Mouse (Mus musculus) liver, embryonic 13.5 days (tissue): ENCODE data around the gene Lrrc17. TPM values are rescaled to one million over a fixed set of nuclear protein-coding genes. Genes with fewer than 3 reads are reported as not detected.
"Not testable (repeated sequence)": the region's sequence is repeated elsewhere in the genome, so short reads cannot be mapped to it uniquely, and the experiment has no call there.

ENCODE experiments used
- ATAC-seq: fragments of 200-750 bp; cut with Nextera tagmentation; 2 replicates; pipeline ENCODE4 v1.8.0; 2017; ENCODE audit warnings: low read depth, mild to moderate bottlenecking, moderate number of reproducible peaks, moderate library complexity
- DNase-seq: peaks from one replicate; pipeline ENCODE4 v3.0.0; 2022
- H3K27ac ChIP-seq: fragments of 300-500 bp; sonication (generic); 2 replicates; pipeline ENCODE4 v1.5.1; 2015; ENCODE audit warnings: moderate library complexity, mild to moderate bottlenecking, inconsistent platforms
- H3K27me3 ChIP-seq: fragments of 300-500 bp; sonication (generic); 2 replicates; pipeline ENCODE4 v1.6.1; 2015; ENCODE audit warnings: mild to moderate bottlenecking, inconsistent platforms
- H3K36me3 ChIP-seq: fragments of 300-500 bp; sonication (generic); 2 replicates; pipeline ENCODE4 v1.6.1; 2015; ENCODE audit warnings: mild to moderate bottlenecking, inconsistent platforms
- H3K4me1 ChIP-seq: fragments of 300-500 bp; sonication (generic); replicated peaks from 2 replicates; pipeline ENCODE4 v1.6.1; 2015; ENCODE audit warnings: inconsistent platforms
- H3K4me2 ChIP-seq: fragments of 300-500 bp; sonication (generic); 2 replicates; pipeline ENCODE4 v1.6.1; 2015; ENCODE audit warnings: inconsistent platforms, mild to moderate bottlenecking, moderate library complexity
- H3K4me3 ChIP-seq: fragments of 300-500 bp; sonication (generic); replicated peaks from 2 replicates; pipeline ENCODE4 v1.5.1; 2015; ENCODE audit warnings: mild to moderate bottlenecking, inconsistent platforms
- H3K9ac ChIP-seq: fragments of 300-500 bp; sonication (generic); 2 replicates; pipeline ENCODE4 v1.6.1; 2015; ENCODE audit warnings: mild to moderate bottlenecking, inconsistent platforms
- H3K9me3 ChIP-seq: fragments of 300-500 bp; sonication (generic); replicated peaks from 2 replicates; pipeline ENCODE4 v1.6.1; 2016; ENCODE audit warnings: inconsistent platforms
- WGBS: fragments of 180-500 bp; shearing (Covaris S2); methylation state at CpG from one replicate; pipeline ENCODE4 v1.1.7; 2015; ENCODE audit not compliant: insufficient replicate concordance; 5-methylcytosine and 5-hydroxymethylcytosine counted together
- polyA plus RNA-seq: library from polyadenylated mRNA; unstranded; fragments of >200 nt; fragmentation: Nextera tagmentation; extraction: Ambion mirVana; gene quantifications from 2 replicates; pipeline ENCODE4 v1.2.1, GENCODE M21; 2015

Lrrc17 gene
- polyA plus RNA-seq, 1 experiment from 2014 or later: 2.5 TPM

DNA sequence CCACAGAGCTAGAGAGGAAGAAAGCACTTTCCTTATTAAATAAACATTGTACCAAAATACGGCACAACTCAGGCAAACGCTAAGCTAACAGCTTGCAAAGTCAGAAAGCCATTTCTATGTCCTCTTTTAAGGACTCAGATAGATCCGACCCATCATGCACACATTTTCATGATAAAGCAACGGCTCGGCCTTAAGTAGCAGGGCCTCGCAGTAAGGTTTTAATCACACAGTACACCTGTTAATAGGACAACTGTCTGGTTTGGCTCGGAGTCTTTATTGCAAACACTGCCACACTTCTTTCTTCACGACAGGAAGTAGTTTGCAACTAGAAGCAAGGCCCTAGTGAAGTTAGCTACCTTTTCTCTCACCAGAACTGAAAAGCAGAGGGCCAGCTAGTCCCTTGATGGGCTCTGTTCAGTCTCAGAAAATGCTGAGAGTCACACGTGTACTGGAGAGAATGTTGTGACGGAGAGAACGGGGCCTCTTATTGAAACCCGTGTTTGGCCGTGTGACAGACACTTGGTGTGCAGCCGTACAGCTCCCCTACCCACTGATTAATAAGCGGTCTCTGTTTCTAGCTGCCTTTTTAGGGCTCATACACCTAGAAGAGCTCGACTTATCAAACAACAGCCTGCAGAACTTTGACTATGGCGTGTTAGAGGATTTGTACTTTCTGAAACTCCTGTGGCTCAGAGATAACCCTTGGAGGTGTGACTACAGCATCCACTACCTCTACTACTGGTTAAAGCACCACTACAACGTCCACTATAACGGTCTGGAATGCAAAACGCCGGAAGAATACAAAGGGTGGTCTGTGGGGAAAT is 31.2 kb downstream of the Lrrc17 start:
- WGBS: 45% methylated on average over 21 of the region's 21 CpGs
- peak; percentile 89 for ATAC-seq

GRCm38 (mm10) chr5:21575210-21575550 is 31.8 kb downstream of the Lrrc17 start:
- ATAC-seq (peak; percentile 24; the same call in 1 of the 2 replicates), DNase-seq (no peak)
- Histone ChIP-seq H3K27ac (peak overlapping the region; percentile 81), H3K27me3 (no peaks in the 10 kb centered on the region), H3K4me1 (peaks cover 20% of the 10 kb centered on the region; the same call in 1 of the 2 replicates), H3K36me3 (no peaks in the 10 kb centered on the region), H3K4me2 (peak overlapping the region; percentile 48), H3K4me3 (peak overlapping the region; percentile 22; the same call in 1 of the 2 replicates), H3K9ac (no peak overlapping the region; the same call in 1 of the 2 replicates), H3K9me3 (no peaks in the 10 kb centered on the region)
- 74% methylated on average over 13 of the region's 13 CpGs for WGBS

More for the DNA sequence above, 31.2 kb downstream of the Lrrc17 start:
- Histone ChIP-seq H3K27me3 (no peaks in the 10 kb centered on the region), H3K4me1 (peaks cover 20% of the 10 kb centered on the region), H3K9me3 (no peaks in the 10 kb centered on the region), H3K4me2 (peak overlapping the region; percentile 48), H3K36me3 (no peaks in the 10 kb centered on the region), H3K27ac (peak overlapping the region; percentile 81), H3K4me3 (peak overlapping the region; percentile 22; the same call in 1 of the 2 replicates), H3K9ac (peak overlapping the region; percentile 7; the same call in 1 of the 2 replicates)
- peak; percentile 52 for DNase-seq

DNA sequence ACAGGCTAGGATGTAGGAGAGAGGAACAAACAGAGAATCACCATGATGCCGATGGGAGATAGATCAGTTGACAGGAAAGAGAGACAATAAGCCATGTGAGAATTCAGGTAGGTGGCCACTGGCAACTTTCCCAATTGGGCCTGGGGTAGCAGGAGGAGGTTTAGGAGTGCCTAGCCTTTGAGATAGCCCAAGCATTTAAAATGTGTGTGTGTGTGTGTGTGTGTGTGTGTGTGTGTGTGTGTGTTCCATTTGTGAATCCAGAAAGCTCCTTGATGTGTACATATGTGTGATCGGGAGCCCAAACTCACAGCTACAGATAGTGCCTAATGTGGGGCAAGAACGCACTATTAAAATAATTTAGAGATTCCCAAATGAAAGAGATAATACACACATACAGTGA is 34.8 kb downstream of the Lrrc17 start:
- DNase-seq: no peak

DNA sequence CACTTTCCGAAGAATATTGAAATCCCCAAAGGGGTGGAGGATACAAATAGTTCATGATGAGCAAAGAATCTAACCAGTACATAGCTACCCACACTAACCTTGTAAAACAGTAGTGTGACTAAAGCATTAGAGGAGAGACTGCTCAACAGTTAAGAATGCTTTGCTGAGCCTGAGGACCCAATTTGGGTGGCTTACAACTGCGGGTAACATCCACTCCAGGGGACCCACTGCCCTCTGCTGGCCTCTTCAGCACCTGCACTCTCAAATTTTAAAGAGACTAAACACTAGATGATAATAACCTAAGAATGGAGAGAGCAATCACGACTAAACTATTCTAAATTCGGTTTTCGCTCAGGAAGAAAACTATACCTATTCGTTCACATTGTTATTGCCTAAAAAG is 43.4 kb downstream of the Lrrc17 start:
- no peaks in the 10 kb centered on the region for H3K4me1 ChIP-seq
- DNase-seq (peak; percentile 16), ATAC-seq (no peak)
- no peaks in the 10 kb centered on the region for H3K36me3 ChIP-seq
- H3K4me2 ChIP-seq: no peak overlapping the region
- no peak overlapping the region for H3K27ac ChIP-seq
- no peak overlapping the region for H3K9ac ChIP-seq
- no peaks in the 10 kb centered on the region for H3K27me3 ChIP-seq
- 30% methylated on average over 6 of the region's 6 CpGs for WGBS
- H3K9me3 ChIP-seq: no peaks in the 10 kb centered on the region
- H3K4me3 ChIP-seq: no peak overlapping the region

More for the DNA sequence above, 34.8 kb downstream of the Lrrc17 start:
- H3K36me3 ChIP-seq: no peaks in the 10 kb centered on the region
- no peak overlapping the region for H3K9ac ChIP-seq
- no peak for ATAC-seq
- no peaks in the 10 kb centered on the region for H3K27me3 ChIP-seq
- H3K4me2 ChIP-seq: no peak overlapping the region
- H3K9me3 ChIP-seq: no peaks in the 10 kb centered on the region
- WGBS: 72% methylated on average over 3 of the region's 3 CpGs
- H3K27ac ChIP-seq: no peak overlapping the region
- peaks cover 17% of the 10 kb centered on the region; the same call in 1 of the 2 replicates for H3K4me1 ChIP-seq
- no peak overlapping the region for H3K4me3 ChIP-seq

- H3K27me3 ChIP-seq: no peaks in the 10 kb centered on the region
- WGBS: 52% methylated on average over 7 of the region's 7 CpGs
- DNase-seq: no peak
Measured at GRCm38 (mm10) chr5:21587683-21588082, 44.3 kb downstream of the Lrrc17 start.

GRCm38 (mm10) chr5:21588220-21588619 is 44.9 kb downstream of the Lrrc17 start:
- H3K4me3 ChIP-seq: no peak overlapping the region
- no peaks in the 10 kb centered on the region for H3K36me3 ChIP-seq
- no peak overlapping the region for H3K4me2 ChIP-seq
- no peak overlapping the region for H3K9ac ChIP-seq
- H3K4me1 ChIP-seq: no peaks in the 10 kb centered on the region
- no peak overlapping the region for H3K27ac ChIP-seq
- 78% methylated on average over 13 of the region's 13 CpGs for WGBS
- ATAC-seq (no peak), DNase-seq (no peak)
- no peaks in the 10 kb centered on the region for H3K27me3 ChIP-seq
- no peaks in the 10 kb centered on the region for H3K9me3 ChIP-seq

More at GRCm38 (mm10) chr5:21587683-21588082, 44.3 kb downstream of the Lrrc17 start:
- H3K36me3 ChIP-seq: no peaks in the 10 kb centered on the region
- no peak overlapping the region for H3K27ac ChIP-seq
- H3K4me3 ChIP-seq: no peak overlapping the region
- no peaks in the 10 kb centered on the region for H3K9me3 ChIP-seq
- H3K4me1 ChIP-seq: no peaks in the 10 kb centered on the region
- no peak for ATAC-seq
- H3K9ac ChIP-seq: no peak overlapping the region
- no peak overlapping the region for H3K4me2 ChIP-seq

GRCm38 (mm10) chr5:21592106-21592505 is 48.7 kb downstream of the Lrrc17 start:
- Histone ChIP-seq H3K9me3 (no peaks in the 10 kb centered on the region), H3K4me2 (no peak overlapping the region), H3K9ac (no peak overlapping the region), H3K4me3 (no peak overlapping the region), H3K27me3 (no peaks in the 10 kb centered on the region), H3K36me3 (no peaks in the 10 kb centered on the region), H3K4me1 (no peaks in the 10 kb centered on the region), H3K27ac (no peak overlapping the region)
- DNase-seq (no peak), ATAC-seq (no peak)
- WGBS: 69% methylated on average over 2 of the region's 2 CpGs

GRCm38 (mm10) chr5:21593201-21593709 is 49.9 kb downstream of the Lrrc17 start:
- no peak overlapping the region for H3K4me2 ChIP-seq
- H3K4me3 ChIP-seq: no peak overlapping the region
- no peaks in the 10 kb centered on the region for H3K4me1 ChIP-seq
- no peak overlapping the region for H3K9ac ChIP-seq
- no peaks in the 10 kb centered on the region for H3K9me3 ChIP-seq
- H3K27ac ChIP-seq: no peak overlapping the region
- DNase-seq: no peak
- H3K27me3 ChIP-seq: no peaks in the 10 kb centered on the region
- H3K36me3 ChIP-seq: no peaks in the 10 kb centered on the region
- no peak for ATAC-seq
- 68% methylated on average over 9 of the region's 9 CpGs for WGBS

GRCm38 (mm10) chr5:21599536-21599935 is 56.2 kb downstream of the Lrrc17 start:
- not testable (repeated sequence) for H3K27me3 ChIP-seq, DNase-seq, H3K36me3 ChIP-seq, H3K9ac ChIP-seq, H3K9me3 ChIP-seq, H3K4me1 ChIP-seq, ATAC-seq, H3K27ac ChIP-seq, H3K4me2 ChIP-seq, H3K4me3 ChIP-seq
- 42% methylated on average over 2 of the region's 2 CpGs for WGBS

DNA sequence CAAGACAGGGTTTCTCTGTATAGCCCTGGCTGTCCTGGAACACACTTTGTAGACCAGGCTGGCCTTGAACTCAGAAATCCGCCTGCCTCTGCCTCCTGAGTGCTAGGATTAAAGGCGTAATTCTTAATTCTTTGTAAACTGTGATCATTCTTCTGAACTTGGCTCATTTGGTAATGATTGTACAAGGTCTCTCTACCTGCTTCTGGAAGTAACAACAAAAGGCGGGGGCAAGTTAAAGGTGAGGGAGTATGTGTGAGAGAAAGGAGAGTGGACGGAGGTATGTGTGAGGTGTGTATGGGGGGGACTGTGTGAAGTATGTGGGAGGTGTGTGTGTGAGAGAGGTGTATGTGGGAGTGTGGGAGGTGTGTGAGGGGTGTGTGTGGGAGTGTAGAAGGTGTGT is 56.6 kb downstream of the Lrrc17 start:
- no peak overlapping the region for H3K27ac ChIP-seq
- no peaks in the 10 kb centered on the region for H3K9me3 ChIP-seq
- no peak for DNase-seq
- H3K4me3 ChIP-seq: no peak overlapping the region
- WGBS: 64% methylated on average over 4 of the region's 4 CpGs
- H3K36me3 ChIP-seq: no peaks in the 10 kb centered on the region
- no peaks in the 10 kb centered on the region for H3K27me3 ChIP-seq
- no peaks in the 10 kb centered on the region for H3K4me1 ChIP-seq
- no peak overlapping the region for H3K4me2 ChIP-seq
- no peak for ATAC-seq
- H3K9ac ChIP-seq: no peak overlapping the region

GRCm38 (mm10) chr5:21605936-21606335 is 62.6 kb downstream of the Lrrc17 start:
- WGBS: 45% methylated on average over 6 of the region's 6 CpGs
- H3K27ac ChIP-seq: no peak overlapping the region
- H3K9ac ChIP-seq: no peak overlapping the region
- no peak overlapping the region for H3K4me3 ChIP-seq
- DNase-seq (no peak), ATAC-seq (no peak)
- H3K36me3 ChIP-seq: no peaks in the 10 kb centered on the region
- no peaks in the 10 kb centered on the region for H3K4me1 ChIP-seq
- H3K27me3 ChIP-seq: no peaks in the 10 kb centered on the region
- H3K4me2 ChIP-seq: no peak overlapping the region
- no peaks in the 10 kb centered on the region for H3K9me3 ChIP-seq
